Mouse (Mus musculus) heart, adult 2 months (tissue): ENCODE measurements around the gene Hs6st3. TPM values are rescaled to one million over a fixed set of nuclear protein-coding genes. Genes with fewer than 3 reads are reported as not detected.

Experiments
- DNase-seq, 2 experiments: peaks; one replicate each; pipeline ENCODE4 v3.0.0; 2021
- H3K27ac ChIP-seq: fragments of 200-600 bp; 2 replicates; pipeline ENCODE4 v1.8.1; 2022
- H3K27me3 ChIP-seq: fragments of 200-500 bp; 2 replicates; pipeline ENCODE4 v1.6.1; 2012; ENCODE audit warnings: mild to moderate bottlenecking, low read length, inconsistent platforms, mixed read lengths; ENCODE audit not compliant: control insufficient read depth, insufficient read depth
- H3K36me3 ChIP-seq: fragments of 200-500 bp; 2 replicates; pipeline ENCODE4 v1.6.1; 2012; ENCODE audit warnings: low read length, inconsistent platforms; ENCODE audit not compliant: control insufficient read depth, insufficient read depth
- H3K4me1 ChIP-seq: fragments of 200-500 bp; 2 replicates; pipeline ENCODE4 v1.6.1; 2011; ENCODE audit warnings: low read length; ENCODE audit not compliant: control insufficient read depth, insufficient read depth
- H3K4me3 ChIP-seq: fragments of 200-600 bp; 2 replicates; pipeline ENCODE4 v1.8.1; 2022
- H3K79me2 ChIP-seq: fragments of 200-500 bp; replicated peaks from 2 replicates; pipeline ENCODE4 v1.6.1; 2012; ENCODE audit warnings: mild to moderate bottlenecking, inconsistent platforms, low read length, moderate library complexity, mixed read lengths; ENCODE audit not compliant: control insufficient read depth, insufficient read depth
- H3K9ac ChIP-seq: fragments of 200-500 bp; 2 replicates; pipeline ENCODE4 v1.6.1; 2012; ENCODE audit warnings: low read depth, mild to moderate bottlenecking, control low read depth, inconsistent platforms, low read length, mixed read lengths
- CTCF ChIP-seq: fragments of 200-600 bp; IDR thresholded peaks from 2 replicates; pipeline ENCODE4 v1.8.1; 2022; ENCODE audit warnings: antibody characterized with exemption, mild to moderate bottlenecking, moderate library complexity
- EP300 ChIP-seq: fragments of 200-500 bp; IDR thresholded peaks from 2 replicates; pipeline ENCODE4 v1.6.1; 2011; ENCODE audit warnings: low read depth, low read length, control low read depth; ENCODE audit not compliant: insufficient read depth
- POLR2A ChIP-seq: fragments of 200-500 bp; IDR thresholded peaks from 2 replicates; pipeline ENCODE4 v1.6.1; 2011; ENCODE audit warnings: mild to moderate bottlenecking, low read depth, low read length, control low read depth; ENCODE audit not compliant: insufficient read depth
- WGBS: fragments of 180-500 bp; shearing (Covaris S2); methylation state at CpG from one replicate; pipeline ENCODE4 v1.1.7; 2018; 5-methylcytosine and 5-hydroxymethylcytosine counted together
- intact Hi-C: fragments of 180-260 bp; cut with DNase I; formaldehyde crosslinking; loops from one replicate; pipeline ENCODE4 v1.15.1; 2025
- polyA plus RNA-seq: library from polyadenylated mRNA; depleted of rRNA; stranded (reverse); fragments of >200 nt; gene quantifications from 2 replicates; pipeline ENCODE4 v1.2.3, GENCODE M21; 2012
- total RNA-seq, 2 experiments: library from RNA; stranded (reverse); gene quantifications; 2 replicates each; pipeline ENCODE4 v1.2.3; 2021

Hs6st3 gene
- total and polyA plus RNA-seq, 3 experiments: not detected

DNA sequence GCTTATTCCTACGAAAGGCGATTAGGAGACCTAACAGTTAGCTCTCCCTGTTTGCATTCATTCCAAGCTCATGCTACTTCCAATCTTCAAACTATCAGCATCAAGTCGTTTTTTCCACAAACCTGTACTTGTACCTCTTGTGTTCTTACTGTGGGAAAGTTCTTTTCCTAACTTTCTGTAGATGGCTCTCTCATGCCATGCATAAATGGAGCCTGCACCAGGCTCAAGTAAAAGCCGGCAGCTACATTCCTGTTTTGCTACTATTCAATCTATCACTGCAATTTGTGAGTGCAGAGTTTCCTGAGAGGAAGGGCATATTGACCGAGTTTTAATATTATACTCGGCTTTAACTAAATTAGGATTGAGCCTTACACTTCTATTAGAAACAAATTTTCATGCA is 25.6 kb upstream of the Hs6st3 start:
- Histone ChIP-seq H3K27ac (no peak overlapping the region), H3K79me2 (no peaks in the 10 kb centered on the region), H3K27me3 (no peaks in the 10 kb centered on the region), H3K9ac (no peak overlapping the region), H3K4me3 (no peak overlapping the region), H3K4me1 (no peaks in the 10 kb centered on the region), H3K36me3 (no peaks in the 10 kb centered on the region)
- intact Hi-C loops: no loop called here
- no peak for DNase-seq
- 59% methylated on average over 6 of the region's 6 CpGs for WGBS
- TF ChIP-seq EP300 (no peak), CTCF (no peak), POLR2A (no peak)

- no peak overlapping the region for H3K9ac ChIP-seq
Measured at GRCm38 (mm10) chr14:119123582-119123981, 14.6 kb upstream of the Hs6st3 start.

GRCm38 (mm10) chr14:119124061-119124460 is 14.1 kb upstream of the Hs6st3 start:
- Histone ChIP-seq H3K36me3 (no peaks in the 10 kb centered on the region), H3K27ac (no peak overlapping the region), H3K4me1 (no peaks in the 10 kb centered on the region), H3K9ac (no peak overlapping the region), H3K79me2 (no peaks in the 10 kb centered on the region), H3K27me3 (no peaks in the 10 kb centered on the region), H3K4me3 (no peak overlapping the region)
- no peak for DNase-seq
- WGBS: 39% methylated on average over 3 of the region's 3 CpGs
- TF ChIP-seq CTCF: peak; percentile 39
- no peak for TF ChIP-seq EP300
- TF ChIP-seq POLR2A: no peak
- intact Hi-C loops: no loop called here

More at GRCm38 (mm10) chr14:119123582-119123981, 14.6 kb upstream of the Hs6st3 start:
- no peak for TF ChIP-seq POLR2A
- TF ChIP-seq EP300: no peak
- no peak for TF ChIP-seq CTCF
- no peak overlapping the region for H3K27ac ChIP-seq
- no peaks in the 10 kb centered on the region for H3K79me2 ChIP-seq
- DNase-seq: no peak
- no peak overlapping the region for H3K4me3 ChIP-seq
- H3K4me1 ChIP-seq: no peaks in the 10 kb centered on the region
- intact Hi-C loops: no loop called here
- no peaks in the 10 kb centered on the region for H3K36me3 ChIP-seq
- H3K27me3 ChIP-seq: no peaks in the 10 kb centered on the region
- 3% methylated on average over 12 of the region's 12 CpGs for WGBS

DNA sequence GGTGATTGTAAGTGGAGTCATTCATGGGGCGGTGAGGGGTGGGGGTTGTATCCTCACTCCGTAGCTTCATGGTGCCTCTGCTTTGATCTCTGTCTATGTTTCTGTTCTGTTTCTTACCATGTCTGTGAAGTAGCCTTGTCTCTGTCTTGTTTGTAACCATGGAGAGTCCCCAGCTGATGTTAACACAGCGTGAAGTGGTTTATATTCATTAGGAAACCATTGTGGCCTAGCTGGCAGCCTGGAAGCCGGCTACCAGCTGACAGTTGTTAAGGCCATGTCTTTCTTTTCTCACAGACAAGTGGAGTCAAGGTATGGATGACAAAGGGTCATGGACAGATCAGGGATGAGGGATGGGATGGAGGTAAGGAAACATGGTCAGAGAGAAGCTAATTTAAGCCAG is 12.3 kb upstream of the Hs6st3 start:
- DNase-seq: no peak
- Histone ChIP-seq H3K36me3 (no peaks in the 10 kb centered on the region), H3K9ac (no peak overlapping the region), H3K4me3 (no peak overlapping the region), H3K4me1 (no peaks in the 10 kb centered on the region), H3K27me3 (no peaks in the 10 kb centered on the region), H3K79me2 (no peaks in the 10 kb centered on the region), H3K27ac (no peak overlapping the region)
- 85% methylated on average over 4 of the region's 4 CpGs for WGBS
- intact Hi-C loops: no loop called here
- TF ChIP-seq CTCF: no peak
- TF ChIP-seq EP300: no peak
- no peak for TF ChIP-seq POLR2A

DNA sequence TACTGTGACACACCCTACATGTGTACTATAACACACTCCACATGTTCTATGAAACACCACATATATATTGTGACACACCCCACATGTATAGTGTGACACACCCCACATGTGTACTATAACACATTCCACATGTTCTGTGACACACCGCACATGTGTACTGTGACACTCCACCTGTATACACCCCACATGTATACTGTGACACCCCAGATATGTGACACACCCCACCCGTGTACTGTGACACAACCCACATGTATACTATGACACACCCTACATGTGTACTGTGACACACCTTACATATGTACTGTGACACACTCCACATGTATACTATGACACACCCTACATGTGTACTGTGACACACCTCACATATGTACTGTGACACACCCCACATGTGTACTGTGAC is 10.8 kb upstream of the Hs6st3 start:
- Histone ChIP-seq H3K27ac (no peak overlapping the region), H3K79me2 (no peaks in the 10 kb centered on the region), H3K36me3 (no peaks in the 10 kb centered on the region), H3K4me3 (no peak overlapping the region), H3K9ac (no peak overlapping the region), H3K27me3 (no peaks in the 10 kb centered on the region), H3K4me1 (no peaks in the 10 kb centered on the region)
- no peak for DNase-seq
- TF ChIP-seq CTCF (no peak), EP300 (no peak), POLR2A (no peak)
- 86% methylated on average over 2 of the region's 2 CpGs for WGBS
- intact Hi-C loops: no loop called here

GRCm38 (mm10) chr14:119137512-119137905 is 632 bp upstream of the Hs6st3 start:
- no peaks in the 10 kb centered on the region for H3K36me3 ChIP-seq
- no peaks in the 10 kb centered on the region for H3K4me1 ChIP-seq
- H3K9ac ChIP-seq: no peak overlapping the region
- peak; percentile 30 to 39 for DNase-seq
- WGBS: 1% methylated on average over 38 of the region's 38 CpGs
- intact Hi-C loops: no loop called here
- no peak overlapping the region for H3K27ac ChIP-seq
- TF ChIP-seq POLR2A (no peak), CTCF (peak; percentile 45)
- H3K79me2 ChIP-seq: no peaks in the 10 kb centered on the region
- H3K4me3 ChIP-seq: peak overlapping the region; percentile 46
- H3K27me3 ChIP-seq: peaks cover 18% of the 10 kb centered on the region
